Comparison of ENCODE assay signal across 23 mouse cellular contexts in the genomic region with DNA sequence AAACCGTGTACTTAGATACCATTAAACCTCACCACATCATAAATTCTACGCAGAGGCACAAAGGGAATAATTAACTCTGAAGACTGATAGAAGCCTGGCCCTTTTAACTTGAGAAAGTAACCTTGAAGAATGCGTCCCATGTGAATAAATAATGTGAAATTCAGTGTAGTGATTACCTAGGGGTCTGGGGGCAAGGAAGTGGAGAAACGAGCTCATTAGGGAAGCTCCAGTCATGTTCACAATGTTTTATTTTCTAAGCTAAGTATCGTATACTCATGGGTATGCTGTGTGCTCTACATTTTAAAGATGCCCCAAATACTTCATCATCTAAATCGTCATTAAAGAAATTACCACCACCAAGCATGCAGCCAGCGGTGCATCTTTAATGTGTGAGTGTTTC.
"Had no signal": no experiment of that assay in that cellular context is flagged by ENCODE, and none has a peak within 500 bp of the region (broad histone marks: within the 10 kb centered on the region; RNA-seq: fewer than 3 reads in every experiment).

No protein-coding gene starts in this region.

- H3K4me2 ChIP-seq: limb, embryonic 15.5 days; liver, embryonic 11.5 days; lung, embryonic 14.5 days had no signal

- ATAC-seq: hindbrain, postnatal 0 days; inflammation-experienced regulatory T-cells, adult 6 months; intestine, embryonic 16.5 days; liver, postnatal 0 days; lung, postnatal 0 days had no signal

- H3K9ac ChIP-seq: limb, embryonic 15.5 days; liver, embryonic 14.5 days; liver, postnatal 0 days; lung, embryonic 14.5 days had no signal

- DNase-seq: kidney, adult 18-20 months; kidney, adult 9 months; kidney, postnatal 14 days; kidney, postnatal 4 days; layer of hippocampus, adult 9-11 months; liver, postnatal 0 days; lung, embryonic 14.5 days; right cerebral cortex, adult 18-20 months; right cerebral cortex, postnatal 14 days; right cerebral cortex, postnatal 4 days; thymus, adult 2 months; thymus, postnatal 14 days; thymus, postnatal 4 days had no signal

- H3K4me3 ChIP-seq: layer of hippocampus, adult 2 months; limb, embryonic 15.5 days had no signal

- H3K27me3 ChIP-seq: limb, embryonic 15.5 days had no signal

- H3K27ac ChIP-seq: hindbrain, postnatal 0 days; layer of hippocampus, adult 2 months; limb, embryonic 15.5 days; liver, embryonic 14.5 days; macrophage; stomach, postnatal 0 days had no signal

- H3K36me3 ChIP-seq: limb, embryonic 15.5 days had no signal

- H3K9me3 ChIP-seq: limb, embryonic 15.5 days had no signal
